Mouse (Mus musculus): ENCODE data around the gene Bcl2l15.
"Not testable (repeated sequence)": the region's sequence is repeated elsewhere in the genome, so short reads cannot be mapped to it uniquely, and the experiment has no call there.

Bcl2l15 gene

DNA sequence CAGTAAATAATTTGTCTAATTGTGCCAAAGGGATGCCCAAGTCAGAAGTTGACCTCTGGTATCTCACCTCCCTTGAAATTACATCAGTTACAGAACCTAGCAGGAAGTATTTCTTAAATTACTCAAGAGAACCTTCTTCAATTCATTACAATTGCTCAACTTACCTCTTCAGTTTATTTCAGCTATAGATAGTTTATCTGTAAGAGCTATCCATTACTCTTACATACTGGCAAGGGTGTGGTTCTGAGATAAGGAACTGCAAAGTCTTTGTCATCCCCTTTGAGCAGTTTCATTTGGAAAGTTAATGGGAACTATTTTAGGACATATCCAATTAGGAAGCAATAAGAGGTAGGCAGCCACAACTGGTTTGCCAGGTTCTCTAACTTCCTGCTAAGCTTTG lies at the start of gene Bcl2l15:
Gene Bcl2l15 (plus strand): TSS at position 176 of the 400 bp plus-strand sequence.
- no peak for DNase-seq (ENCODE audit: low read depth)

DNA sequence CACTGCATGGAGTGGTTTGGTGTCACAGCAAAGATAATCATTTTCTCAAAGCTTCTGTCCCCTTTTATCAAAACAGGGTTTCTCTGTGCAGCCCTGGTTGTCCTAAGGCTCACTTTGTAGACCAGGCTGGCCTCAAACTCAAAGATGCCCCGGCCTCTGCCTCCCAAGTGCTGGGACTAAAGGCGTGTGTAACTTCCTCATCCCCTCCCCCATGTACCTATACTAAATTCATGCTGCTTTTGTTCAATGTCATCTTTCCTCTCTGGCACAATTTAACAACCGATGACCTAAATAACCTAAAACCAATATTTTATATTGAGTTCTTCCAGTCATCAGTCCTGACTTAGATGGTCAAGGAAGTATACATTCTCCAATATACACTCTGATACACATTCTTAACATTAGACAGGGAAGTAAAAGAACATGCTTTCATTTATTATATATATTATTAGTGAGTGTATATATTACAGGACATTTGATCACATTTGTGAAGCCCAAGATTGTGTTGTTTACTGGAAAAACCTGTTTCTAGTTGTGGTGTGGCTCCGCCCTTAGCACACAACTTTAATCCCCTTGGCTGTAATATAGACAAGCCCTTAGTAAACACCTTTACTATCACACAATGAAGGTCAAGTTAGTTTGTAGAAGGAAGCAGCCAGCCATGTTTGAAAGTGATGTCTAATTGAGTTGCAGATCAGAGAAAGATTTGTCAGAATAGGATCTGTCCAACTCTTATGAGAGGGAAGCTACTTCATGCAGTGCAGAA lies 49.4 kb upstream of the Bcl2l15 start:
- DNase-seq (ENCODE audit: low read depth): no peak

DNA sequence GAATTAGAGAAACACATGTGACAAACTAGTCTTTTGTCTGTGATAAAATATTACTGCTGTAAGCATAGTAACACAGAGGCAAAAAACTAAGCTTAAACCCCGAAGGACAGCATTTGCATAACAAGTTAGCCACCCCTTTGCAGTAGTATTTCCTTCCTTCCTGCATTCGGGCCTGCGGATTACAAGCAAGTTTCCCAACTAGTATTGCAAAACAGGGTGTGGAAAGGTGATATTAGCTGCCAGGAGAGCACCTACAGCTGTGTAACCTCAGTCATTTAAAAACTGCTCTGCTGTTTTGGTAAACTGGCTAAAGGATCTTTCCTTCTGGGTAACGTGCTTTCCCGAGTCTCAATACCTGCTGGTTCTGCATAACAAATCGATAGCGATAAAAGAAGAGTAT lies 45.2 kb upstream of the Bcl2l15 start:
- DNase-seq (ENCODE audit: low read depth): no peak

DNA sequence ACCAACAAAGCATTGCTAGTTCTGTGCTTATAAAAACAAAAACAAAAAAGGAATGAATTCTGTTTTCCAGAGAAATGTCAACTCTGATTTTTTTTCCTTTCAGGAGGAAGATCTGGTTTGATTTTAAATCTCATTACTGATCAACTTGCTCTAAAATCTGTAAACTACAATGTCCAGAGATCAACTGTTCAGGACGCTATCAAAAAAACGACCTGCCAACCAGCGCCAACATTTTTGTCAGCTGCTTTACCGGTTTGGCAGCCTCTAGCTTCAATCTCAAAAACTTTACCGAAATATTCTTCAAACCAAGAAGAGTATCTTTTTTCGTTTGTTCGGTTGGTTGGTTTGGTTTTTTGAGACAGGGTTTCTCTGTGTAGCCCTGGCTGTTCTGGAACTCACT lies 43.3 kb upstream of the Bcl2l15 start:
- no peak for DNase-seq (ENCODE audit: low read depth)

DNA sequence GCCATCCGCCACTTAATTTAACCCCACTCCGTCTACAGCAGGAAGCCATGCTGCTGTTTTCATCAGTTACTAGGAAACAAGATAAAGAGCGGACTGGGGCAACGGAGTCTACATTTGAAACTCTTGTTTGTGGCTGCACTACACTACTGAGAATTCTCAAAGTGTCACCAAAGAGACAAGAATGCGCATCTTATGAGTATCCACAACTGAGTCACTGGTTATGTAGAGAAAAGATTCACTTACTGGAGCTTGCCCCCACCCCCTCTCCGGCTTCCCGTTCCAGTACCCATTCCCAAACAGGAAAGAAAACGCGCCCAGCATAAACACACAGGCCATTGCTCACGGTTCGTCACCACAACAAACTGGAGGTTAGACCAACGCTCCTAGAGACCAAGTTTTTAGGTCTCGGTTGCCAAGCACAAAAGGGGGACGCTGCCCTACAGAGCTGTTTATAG lies 42.5 kb upstream of the Bcl2l15 start:
- DNase-seq (ENCODE audit: low read depth): peak; percentile 53

DNA sequence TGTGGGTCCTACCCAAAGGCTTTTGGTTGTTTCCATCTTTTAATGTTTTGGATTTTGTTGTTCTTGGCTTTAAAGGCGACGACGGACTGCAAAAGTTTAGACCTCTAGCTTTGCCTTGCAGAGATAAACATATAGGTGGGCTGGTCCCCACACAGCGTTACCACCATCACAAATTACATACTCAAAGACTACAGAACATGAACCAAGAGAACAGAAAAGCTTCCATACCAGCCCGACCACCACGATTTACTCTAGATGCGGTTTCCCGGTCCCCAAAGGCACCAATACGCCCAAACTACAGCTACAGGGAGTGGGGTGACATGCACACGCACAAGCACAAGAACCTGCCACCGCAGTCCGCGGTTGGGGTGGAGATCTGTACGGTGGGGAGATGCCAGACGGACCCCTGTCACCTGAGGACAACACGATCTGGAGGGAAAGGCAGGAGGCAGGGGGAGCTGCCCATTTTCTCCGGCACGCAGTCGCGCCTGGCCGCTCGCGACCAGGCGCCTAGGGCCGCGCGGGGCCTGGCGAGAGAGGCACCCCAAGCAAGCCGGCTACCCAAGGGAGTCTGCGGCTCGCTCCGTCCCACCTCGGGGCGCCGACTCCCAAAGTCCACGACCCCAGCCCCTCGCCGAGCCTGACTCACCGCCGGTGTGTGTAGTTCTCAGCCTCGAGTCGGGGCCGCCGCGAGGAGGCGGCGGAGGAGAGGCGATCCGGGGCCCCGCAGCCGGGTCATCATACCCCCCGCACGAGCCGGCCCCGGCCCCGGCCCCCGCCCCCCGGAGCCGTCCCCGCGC lies 41.9 kb upstream of the Bcl2l15 start:
- DNase-seq (ENCODE audit: low read depth): no peak

DNA sequence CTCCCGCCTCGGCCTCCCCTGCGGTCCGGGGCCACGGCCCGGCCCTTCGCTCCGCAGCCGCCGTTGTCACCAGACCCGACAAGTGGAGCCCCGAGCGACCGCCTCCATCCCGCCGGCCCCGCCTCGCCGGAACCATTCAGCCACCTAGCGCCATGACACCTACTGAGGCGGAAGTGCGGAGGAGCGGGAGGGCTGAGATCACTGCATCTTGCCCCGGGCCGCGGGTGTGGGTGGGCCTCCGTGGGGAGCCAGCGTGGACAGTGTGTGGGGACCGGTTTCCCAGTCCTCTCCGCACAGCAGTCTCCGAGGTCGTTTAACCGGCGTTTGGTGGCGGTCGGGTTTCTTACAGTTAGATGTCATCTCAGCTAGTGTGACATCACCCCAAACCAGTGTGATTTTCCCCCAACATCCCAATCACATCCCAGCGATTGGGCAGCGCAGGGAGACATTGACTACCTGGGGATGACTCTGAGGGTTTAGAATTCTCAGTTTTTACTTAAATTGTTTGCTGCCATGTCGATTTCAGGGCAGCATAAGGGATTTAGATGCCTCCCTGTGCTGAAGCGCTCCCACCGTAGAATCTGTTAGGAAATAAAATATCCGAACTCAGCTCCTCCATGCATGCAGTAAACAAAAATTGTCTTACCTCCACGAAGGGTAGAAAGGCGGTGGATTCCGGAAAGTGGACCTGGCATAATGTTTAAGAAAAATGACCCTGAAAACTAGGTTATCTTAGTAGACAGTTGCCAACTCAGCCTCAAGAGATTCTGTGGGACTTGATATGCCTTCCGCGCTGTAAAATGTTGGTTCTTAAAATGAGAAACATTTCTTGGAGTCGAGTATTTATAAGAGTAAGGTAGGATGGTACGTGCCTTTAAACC lies 40.9 kb upstream of the Bcl2l15 start, which contains the start of gene Hipk1:
Gene Hipk1 (minus strand): TSS at position 334 of the 881 bp plus-strand sequence.
- peak; percentile 84 for DNase-seq (ENCODE audit: low read depth)

DNA sequence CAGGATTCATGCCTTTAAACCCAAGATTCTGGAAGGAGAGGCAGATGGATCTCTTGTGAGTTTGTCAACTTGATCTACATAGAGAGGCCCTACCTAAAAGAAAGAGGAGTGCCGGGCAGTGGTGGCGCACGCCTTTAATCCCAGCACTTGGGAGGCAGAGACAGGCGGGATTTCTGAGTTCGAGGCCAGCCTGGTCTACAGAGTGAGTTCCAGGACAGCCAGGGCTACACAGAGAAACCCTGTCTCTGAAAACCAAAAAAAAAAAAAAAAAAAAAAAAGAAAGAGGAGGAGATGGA lies 40.3 kb upstream of the Bcl2l15 start:
- not testable (repeated sequence) for DNase-seq (ENCODE audit: low read depth)

DNA sequence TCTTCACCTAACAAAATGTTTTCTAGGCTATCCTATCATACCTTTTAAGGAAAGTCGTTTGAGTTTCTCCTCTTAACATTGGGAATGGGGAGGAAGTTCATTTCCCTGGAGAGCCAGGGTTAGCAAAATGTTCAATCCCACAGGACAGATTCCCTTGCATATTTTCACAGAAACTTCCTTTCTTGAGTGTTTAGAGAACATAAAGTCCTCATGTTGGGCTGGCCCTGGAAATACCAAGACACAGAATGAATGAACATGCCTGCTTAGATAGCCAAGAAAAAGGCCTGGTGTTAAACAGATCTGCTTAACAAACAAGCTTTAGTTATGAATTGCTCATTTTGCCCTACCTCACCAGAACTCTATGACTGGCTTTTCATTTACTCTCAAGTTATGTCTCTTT lies 39.8 kb upstream of the Bcl2l15 start:
- DNase-seq (ENCODE audit: low read depth): no peak

DNA sequence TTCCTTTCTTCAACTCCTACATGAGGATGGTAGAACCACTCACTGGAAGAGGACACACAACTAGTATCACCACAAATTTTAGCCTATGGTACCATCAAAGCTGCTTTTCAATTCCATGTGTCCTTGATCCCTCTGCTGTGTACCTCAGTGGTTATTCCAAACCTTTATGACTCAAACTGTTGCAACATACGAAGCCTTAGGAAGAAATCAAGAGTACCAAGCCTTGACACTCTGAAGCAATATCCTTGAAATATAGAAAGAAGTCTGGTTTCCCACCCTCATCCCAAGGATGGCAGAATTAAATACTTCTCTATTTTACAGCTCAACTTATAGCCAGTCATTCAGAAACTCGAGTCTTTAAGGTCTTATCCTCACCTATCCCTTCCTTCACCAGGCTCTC lies 36.0 kb upstream of the Bcl2l15 start:
- no peak for DNase-seq (ENCODE audit: low read depth)

DNA sequence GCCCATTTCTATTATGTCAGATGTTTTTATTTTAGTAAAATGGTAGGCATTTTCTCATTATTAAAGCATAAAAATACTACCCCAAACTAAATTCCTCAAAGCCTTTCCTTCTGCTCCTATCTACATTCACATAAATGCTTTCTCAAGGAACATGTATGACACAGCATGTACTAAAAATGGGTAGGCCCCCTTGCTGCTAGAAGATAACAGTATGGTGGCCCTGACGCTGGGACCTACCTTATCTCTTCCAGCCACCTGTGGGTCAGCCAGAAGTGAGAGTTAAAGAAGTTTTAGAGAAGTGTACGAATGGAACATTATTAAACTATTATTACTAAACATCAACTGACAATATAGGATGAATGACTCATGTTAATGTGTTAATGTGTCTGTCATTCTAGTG lies 32.9 kb upstream of the Bcl2l15 start:
- peak; percentile 81 for DNase-seq (ENCODE audit: low read depth)

DNA sequence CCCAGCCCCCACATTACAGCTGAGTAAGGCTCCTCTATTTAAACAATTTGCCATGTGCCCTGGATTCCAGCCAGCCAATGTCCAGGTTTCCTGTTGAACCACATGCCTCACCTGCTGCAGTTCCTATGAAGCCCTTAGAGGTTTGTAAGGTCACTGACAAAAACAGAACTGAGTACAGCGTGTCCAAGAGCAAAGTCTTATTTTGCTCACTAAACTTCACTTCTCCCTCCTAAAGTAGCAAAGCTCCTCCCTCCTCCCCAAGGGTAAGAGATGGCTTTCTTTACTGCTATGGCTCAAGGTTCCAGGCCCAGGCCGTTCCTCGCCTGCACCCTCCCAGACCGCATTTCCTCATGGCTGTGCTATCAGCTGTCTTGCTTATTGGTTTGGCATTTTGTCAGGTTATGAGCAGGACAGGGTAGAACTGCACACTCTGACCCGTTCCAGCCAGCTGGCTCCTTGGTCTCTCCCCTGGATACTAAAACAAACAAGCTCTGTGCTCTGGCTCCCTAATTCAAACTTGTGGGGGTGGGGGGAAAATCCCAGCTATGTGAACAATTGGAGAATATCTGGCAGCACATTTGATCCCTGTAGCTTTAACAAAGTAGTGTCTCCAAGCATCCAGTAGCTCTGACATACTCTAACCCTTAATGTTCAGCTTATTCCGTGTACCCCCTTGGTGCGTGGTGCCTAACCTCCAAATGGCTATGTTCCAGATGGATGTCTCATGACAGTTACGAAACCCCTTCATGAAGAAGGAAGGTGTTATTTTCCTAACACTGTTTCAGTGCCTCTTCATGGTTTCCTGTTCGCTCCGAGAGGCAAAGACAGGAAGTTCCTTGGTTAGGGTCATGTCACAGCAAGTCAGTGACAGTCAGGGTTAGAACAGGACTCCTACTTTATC lies 30.5 kb upstream of the Bcl2l15 start:
- DNase-seq (ENCODE audit: low read depth): no peak

DNA sequence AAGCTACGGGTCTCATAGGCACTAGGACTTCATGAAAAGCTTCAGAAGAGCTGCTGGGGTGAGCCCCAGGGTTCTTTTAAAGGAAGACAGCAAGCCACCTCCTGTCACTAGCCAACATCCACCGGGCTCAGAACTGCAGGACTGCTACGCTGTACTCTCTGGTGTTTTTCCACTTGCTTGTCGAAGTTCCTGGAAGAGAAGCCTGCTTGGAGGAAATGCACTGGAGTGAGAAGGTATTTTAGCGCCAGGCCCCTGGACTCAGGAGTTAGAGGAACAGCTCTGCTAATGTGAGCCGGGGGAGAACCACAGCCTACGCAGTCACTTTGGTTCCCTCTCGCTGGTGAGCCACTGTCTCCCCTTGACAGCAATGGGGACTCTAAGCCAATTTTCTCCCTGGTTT lies 29.5 kb upstream of the Bcl2l15 start:
- DNase-seq (ENCODE audit: low read depth): no peak

DNA sequence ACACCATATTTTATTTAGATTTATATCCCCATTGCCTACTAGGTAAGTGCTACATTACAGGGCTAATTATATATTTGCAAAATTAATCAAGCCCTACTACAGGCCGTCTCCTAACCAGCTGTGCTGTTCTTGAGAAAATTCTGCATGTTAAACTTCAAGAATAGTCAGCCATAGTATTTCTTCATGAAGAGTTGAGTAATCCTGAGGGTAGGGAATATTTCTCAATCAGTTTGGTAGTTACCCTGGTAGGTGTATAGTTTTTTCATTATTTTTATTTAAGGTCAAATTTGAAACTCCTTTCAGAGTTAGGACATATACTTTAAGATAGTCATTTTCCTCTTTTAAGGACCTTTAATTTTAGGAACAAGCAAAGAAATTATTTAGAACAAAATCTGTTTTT lies 26.7 kb upstream of the Bcl2l15 start:
- no peak for DNase-seq (ENCODE audit: low read depth)

DNA sequence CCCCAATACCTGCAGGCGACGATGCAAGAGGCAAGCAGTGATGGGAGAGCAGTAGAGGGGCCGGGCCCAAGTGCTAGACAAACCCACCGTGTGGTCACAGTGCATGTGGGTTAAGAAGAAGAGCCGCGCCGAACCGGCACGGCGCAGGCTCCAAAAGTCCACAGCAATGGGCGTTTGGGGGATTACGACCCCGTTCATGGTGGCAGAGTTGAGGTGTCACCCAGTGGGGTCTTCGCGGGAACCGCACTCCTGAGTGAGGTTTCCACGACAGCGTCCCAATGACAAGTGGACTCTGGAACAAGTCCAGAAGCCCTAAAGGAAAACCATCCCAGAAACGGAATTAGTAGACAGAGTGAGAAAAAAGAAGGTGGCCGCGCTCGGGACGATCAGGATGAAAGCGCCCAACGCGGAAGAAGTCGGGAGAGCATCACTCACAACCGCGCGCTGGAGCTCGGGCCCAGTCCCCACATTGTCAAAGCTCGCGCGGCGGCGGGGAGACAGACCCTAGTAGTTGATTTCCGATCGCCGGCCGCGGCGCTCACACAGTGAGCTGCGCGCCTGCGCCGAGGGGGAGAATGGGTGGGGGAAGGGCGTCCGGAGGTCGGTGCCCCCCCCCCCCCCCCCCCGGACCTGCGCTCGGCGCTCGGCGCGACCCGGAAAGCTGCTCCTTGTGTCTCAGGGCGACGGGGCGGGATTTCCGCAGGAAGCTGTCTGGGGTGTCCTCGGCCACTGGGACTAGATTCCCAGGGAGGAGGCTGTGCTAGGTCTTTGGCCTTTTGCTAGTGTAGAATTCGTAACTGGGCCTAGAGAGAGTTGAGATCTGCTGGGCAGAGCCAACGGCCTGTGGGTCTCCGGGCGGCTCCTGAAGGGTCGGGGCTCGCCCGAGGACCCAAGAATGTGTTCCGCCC lies 23.3 kb upstream of the Bcl2l15 start, which contains the start of the genes Dclre1b, Ap4b1 and Gm43064:
Gene Dclre1b (minus strand): TSS at position 554 of the 908 bp plus-strand sequence.
Gene Ap4b1 (plus strand): TSS at position 630 of the 908 bp plus-strand sequence.
Gene Gm43064 (plus strand): TSS at position 683 of the 908 bp plus-strand sequence.
- peak; percentile 81 for DNase-seq (ENCODE audit: low read depth)

DNA sequence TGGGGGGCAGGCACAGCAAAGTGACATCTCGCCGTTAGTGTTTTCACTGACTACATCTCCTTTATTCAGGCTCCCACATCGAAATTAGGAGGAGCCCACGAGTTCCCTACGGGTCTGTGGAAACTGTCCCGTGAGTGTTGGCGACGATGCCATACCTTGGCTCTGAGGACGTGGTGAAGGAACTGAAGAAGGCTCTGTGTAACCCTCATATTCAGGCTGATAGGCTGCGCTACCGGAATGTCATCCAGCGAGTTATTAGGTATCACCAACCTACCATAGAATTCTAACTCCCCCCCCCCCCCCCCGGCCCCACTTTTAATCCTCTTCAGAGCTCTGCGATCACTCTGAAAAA lies 22.6 kb upstream of the Bcl2l15 start:
- DNase-seq (ENCODE audit: low read depth): no peak

DNA sequence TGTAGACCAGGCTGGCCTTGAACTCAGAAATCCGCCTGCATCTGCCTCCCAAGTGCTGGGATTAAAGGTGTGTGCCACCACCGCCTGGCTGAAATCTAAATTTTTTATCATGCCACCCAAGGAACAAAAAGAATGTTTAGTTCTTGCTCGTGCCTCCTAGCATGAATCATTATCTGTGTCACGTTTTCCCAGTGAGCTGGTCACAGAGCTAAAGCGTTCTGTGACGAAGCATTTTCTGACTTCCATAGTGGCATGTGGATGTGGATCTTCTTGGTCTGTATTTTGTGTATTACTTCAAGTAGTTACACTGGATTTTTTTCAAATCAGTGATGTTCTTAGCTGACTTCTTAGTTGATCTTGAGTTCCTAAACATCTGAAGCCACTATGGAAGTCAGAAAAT lies 21.4 kb upstream of the Bcl2l15 start:
- no peak for DNase-seq (ENCODE audit: low read depth)

DNA sequence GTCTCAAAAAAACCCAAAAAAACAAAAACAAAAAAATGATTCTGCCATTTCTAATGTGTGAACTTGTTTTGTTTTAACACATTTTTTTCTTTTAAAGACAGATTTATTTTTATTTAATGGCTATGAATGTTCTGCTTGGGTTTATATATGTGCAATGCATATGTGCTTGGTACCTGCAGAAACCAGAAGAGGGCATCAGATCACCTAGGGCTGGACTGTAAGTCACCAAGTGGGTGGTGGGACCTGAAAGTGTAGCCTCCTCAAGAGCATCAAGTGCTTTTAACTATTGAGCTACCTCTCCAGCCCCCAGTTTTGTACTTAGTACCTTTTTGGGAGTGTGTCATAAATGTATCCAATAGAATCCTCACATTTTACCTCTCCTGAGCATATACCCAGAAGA lies 4.9 kb upstream of the Bcl2l15 start:
- no peak for DNase-seq (ENCODE audit: low read depth)

DNA sequence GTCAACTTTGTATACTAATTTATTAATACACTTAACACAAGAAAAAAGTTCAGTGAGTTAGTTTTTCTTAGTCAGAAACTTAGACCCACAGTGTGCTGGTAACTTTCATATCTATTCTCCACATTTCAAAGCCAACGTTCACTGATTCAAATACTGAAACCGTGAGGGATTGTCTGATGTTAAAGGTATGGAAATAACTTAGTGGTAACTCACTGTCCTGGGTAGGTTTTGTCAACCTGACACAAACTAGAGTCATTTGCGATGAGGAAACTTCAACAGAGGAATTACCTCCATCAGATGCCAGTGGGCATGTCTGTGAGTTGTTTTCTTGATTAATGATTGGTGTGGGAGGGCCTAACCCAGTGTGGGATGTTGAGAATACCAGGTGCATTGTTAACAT lies 3.4 kb upstream of the Bcl2l15 start:
- no peak for DNase-seq (ENCODE audit: low read depth)

DNA sequence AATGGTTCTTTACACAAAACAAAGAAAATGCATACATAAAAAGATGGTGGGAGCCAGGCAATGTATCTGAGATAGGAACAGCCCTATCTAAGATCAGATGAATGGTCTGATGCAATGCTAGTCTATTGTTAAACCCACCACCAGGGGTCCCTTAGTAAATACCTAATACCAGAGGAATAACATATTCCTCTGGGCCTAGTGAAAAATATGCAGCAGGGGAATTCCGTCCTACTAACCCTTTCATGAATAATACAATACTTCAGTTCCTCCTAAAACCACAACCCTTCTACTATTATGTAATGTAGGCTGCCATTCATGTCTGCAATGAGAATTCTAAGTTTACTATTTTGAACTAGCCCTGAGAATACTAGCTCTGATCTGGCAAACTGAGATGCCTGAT lies 1.7 kb upstream of the Bcl2l15 start:
- not testable (repeated sequence) for DNase-seq (ENCODE audit: low read depth)
